Comparison of ENCODE assay signal across 11 mouse cellular contexts in the genomic region with DNA sequence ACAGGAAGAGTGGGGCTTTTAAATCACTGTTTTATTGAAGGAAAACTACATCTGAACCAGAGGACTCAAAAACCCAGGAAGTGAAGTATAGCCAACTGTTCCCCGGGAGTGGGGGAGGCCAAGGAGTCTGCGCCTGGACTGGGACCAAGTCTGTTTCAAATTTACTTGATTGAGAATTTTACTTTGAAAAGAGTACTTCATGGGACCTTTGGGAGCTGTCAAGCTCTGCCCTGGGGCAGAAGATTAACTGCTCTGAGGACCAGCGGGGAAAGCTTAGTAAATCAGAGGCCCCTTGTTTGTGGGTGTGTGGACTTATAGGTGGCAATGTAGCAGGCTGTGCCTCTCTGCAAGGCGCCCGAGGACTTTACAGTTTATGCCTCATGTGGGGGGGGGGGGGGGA. TPM values are rescaled to one million over a fixed set of nuclear protein-coding genes. Genes with fewer than 3 reads are reported as not detected.
DNase-seq lines count a peak whose midpoint lies in the region; ATAC-seq lines count a peak whose summit lies in the region.
"Had no signal": no experiment of that assay in that cellular context is flagged by ENCODE, and none has a peak within 500 bp of the region (broad histone marks: within the 10 kb centered on the region; RNA-seq: fewer than 3 reads in every experiment).

No protein-coding gene starts in this region.

- no peak overlapping the region for H3K9ac ChIP-seq in intestine, embryonic 14.5 days (ENCODE audit: low read length)
- no peak overlapping the region for H3K9ac ChIP-seq in intestine, embryonic 16.5 days (ENCODE audit: low read depth, low read length)
- H3K9ac ChIP-seq in embryonic facial prominence, embryonic 12.5 days: no peak overlapping the region
- H3K9ac ChIP-seq in neural tube, embryonic 11.5 days (ENCODE audit: low read length): no peak overlapping the region
- no peak overlapping the region for H3K9ac ChIP-seq in liver, embryonic 11.5 days (ENCODE audit: low read depth, low read length)
- H3K9ac ChIP-seq: liver, embryonic 15.5 days had no signal

- H3K27me3 ChIP-seq in intestine, embryonic 14.5 days (replicated peaks; ENCODE audit: control insufficient read depth, insufficient read depth, low read length): no peaks in the 10 kb centered on the region
- H3K27me3 ChIP-seq in intestine, embryonic 16.5 days (replicated peaks; ENCODE audit: control insufficient read depth, insufficient read depth, low read length): no peaks in the 10 kb centered on the region
- no peaks in the 10 kb centered on the region for H3K27me3 ChIP-seq in embryonic facial prominence, embryonic 12.5 days
- H3K27me3 ChIP-seq in neural tube, embryonic 11.5 days (ENCODE audit: control insufficient read depth, insufficient read depth, low read length): no peaks in the 10 kb centered on the region
- H3K27me3 ChIP-seq in liver, embryonic 11.5 days (replicated peaks; ENCODE audit: control insufficient read depth, insufficient read depth, low read length): no peaks in the 10 kb centered on the region
- H3K27me3 ChIP-seq: liver, embryonic 15.5 days had no signal

- H3K4me2 ChIP-seq in intestine, embryonic 14.5 days (ENCODE audit: low read length): no peak overlapping the region
- H3K4me2 ChIP-seq in intestine, embryonic 16.5 days (ENCODE audit: low read depth, low read length): no peak overlapping the region
- peak overlapping the region; percentile 14 for H3K4me2 ChIP-seq in embryonic facial prominence, embryonic 12.5 days (replicated peaks)
- no peak overlapping the region for H3K4me2 ChIP-seq in neural tube, embryonic 11.5 days (ENCODE audit: low read depth)
- no peak overlapping the region for H3K4me2 ChIP-seq in liver, embryonic 11.5 days
- H3K4me2 ChIP-seq: liver, embryonic 15.5 days had no signal

- no peak overlapping the region for H3K4me3 ChIP-seq in intestine, embryonic 14.5 days (ENCODE audit: low read depth, low read length)
- no peak overlapping the region for H3K4me3 ChIP-seq in intestine, embryonic 16.5 days (ENCODE audit: low read length)
- H3K4me3 ChIP-seq in embryonic facial prominence, embryonic 12.5 days: no peak overlapping the region
- H3K4me3 ChIP-seq in neural tube, embryonic 11.5 days (ENCODE audit: low read depth, low read length): no peak overlapping the region
- H3K4me3 ChIP-seq in liver, embryonic 11.5 days (ENCODE audit: low read depth, low read length): no peak overlapping the region
- H3K4me3 ChIP-seq: liver, embryonic 15.5 days had no signal

- H3K4me1 ChIP-seq in intestine, embryonic 14.5 days (replicated peaks; ENCODE audit: control insufficient read depth, insufficient read depth, low read length): 0 out of 2 replicates have a peak, but pooled peaks cover 6% of the 10 kb centered on the region
- peaks cover 6% of the 10 kb centered on the region for H3K4me1 ChIP-seq in intestine, embryonic 16.5 days (ENCODE audit: control insufficient read depth, insufficient read depth, low read length)
- H3K4me1 ChIP-seq in embryonic facial prominence, embryonic 12.5 days: peaks cover 21% of the 10 kb centered on the region
- H3K4me1 ChIP-seq in neural tube, embryonic 11.5 days (ENCODE audit: control insufficient read depth, insufficient read depth, low read length): peaks cover 5% of the 10 kb centered on the region; the same call in 1 of the 2 replicates
- no peaks in the 10 kb centered on the region for H3K4me1 ChIP-seq in liver, embryonic 11.5 days (replicated peaks; ENCODE audit: control insufficient read depth, insufficient read depth, low read length)
- H3K4me1 ChIP-seq: liver, embryonic 15.5 days had no signal

- peak; percentile 59 for DNase-seq in intestine, embryonic 14.5 days (ENCODE audit: low spot score)
- peak; percentile 16 for DNase-seq in kidney, adult 9 months
- peak; percentile 71 for DNase-seq in neural tube, embryonic 11.5 days (ENCODE audit: low spot score)
- DNase-seq in liver, embryonic 11.5 days (ENCODE audit: low spot score): no peak
- DNase-seq in urinary bladder, postnatal 25 days (ENCODE audit: low spot score): no peak
- DNase-seq in urinary bladder, postnatal 4 days (ENCODE audit: low spot score in 2 of 2): no peak
- DNase-seq: cerebellum, postnatal 10 days; gastrocnemius, postnatal 10 days had no signal

- H3K36me3 ChIP-seq in intestine, embryonic 14.5 days (ENCODE audit: control insufficient read depth, insufficient read depth, low read length): no peaks in the 10 kb centered on the region
- no peaks in the 10 kb centered on the region for H3K36me3 ChIP-seq in intestine, embryonic 16.5 days (ENCODE audit: control insufficient read depth, insufficient read depth, low read length)
- no peaks in the 10 kb centered on the region for H3K36me3 ChIP-seq in embryonic facial prominence, embryonic 12.5 days
- no peaks in the 10 kb centered on the region for H3K36me3 ChIP-seq in neural tube, embryonic 11.5 days (ENCODE audit: control insufficient read depth, insufficient read depth, low read length)
- H3K36me3 ChIP-seq in liver, embryonic 11.5 days (ENCODE audit: control insufficient read depth, insufficient read depth, low read length): no peaks in the 10 kb centered on the region
- H3K36me3 ChIP-seq: liver, embryonic 15.5 days had no signal

- ATAC-seq in intestine, embryonic 14.5 days (replicated peaks; ENCODE audit: low FRiP score, low TSS enrichment, low read depth): no peak
- ATAC-seq in intestine, embryonic 16.5 days: no peak
- no peak for ATAC-seq in embryonic facial prominence, embryonic 12.5 days (ENCODE audit: insufficient number of reproducible peaks, insufficient read depth, low FRiP score, low TSS enrichment)
- ATAC-seq in neural tube, embryonic 11.5 days (ENCODE audit: insufficient read depth, low FRiP score, low TSS enrichment): peak; percentile 94
- no peak for ATAC-seq in liver, embryonic 11.5 days (replicated peaks; ENCODE audit: low FRiP score)

- 27% methylated on average over 5 of the region's 5 CpGs for WGBS in intestine, embryonic 14.5 days
- WGBS in intestine, embryonic 16.5 days: 24% methylated on average over 5 of the region's 5 CpGs
- 19% methylated on average over 5 of the region's 5 CpGs for WGBS in embryonic facial prominence, embryonic 12.5 days
- 7% methylated on average over 5 of the region's 5 CpGs for WGBS in neural tube, embryonic 11.5 days
- WGBS in liver, embryonic 11.5 days: 56% methylated on average over 5 of the region's 5 CpGs

- no peak overlapping the region for H3K27ac ChIP-seq in intestine, embryonic 14.5 days (ENCODE audit: low read depth)
- H3K27ac ChIP-seq in intestine, embryonic 16.5 days (ENCODE audit: low read length): no peak overlapping the region
- 0 out of 2 replicates have a peak overlapping the region, but pooled peaks have one; percentile 50 for H3K27ac ChIP-seq in embryonic facial prominence, embryonic 12.5 days
- H3K27ac ChIP-seq in neural tube, embryonic 11.5 days (ENCODE audit: low read depth, low read length): no peak overlapping the region
- H3K27ac ChIP-seq in liver, embryonic 11.5 days (ENCODE audit: low read depth, low read length): no peak overlapping the region
- H3K27ac ChIP-seq: liver, embryonic 15.5 days had no signal

- H3K9me3 ChIP-seq in intestine, embryonic 14.5 days (ENCODE audit: control insufficient read depth, low read length): 0 out of 2 replicates have a peak, but pooled peaks cover 3% of the 10 kb centered on the region
- no peaks in the 10 kb centered on the region for H3K9me3 ChIP-seq in intestine, embryonic 16.5 days (ENCODE audit: control insufficient read depth, low read length)
- H3K9me3 ChIP-seq in embryonic facial prominence, embryonic 12.5 days: 0 out of 2 replicates have a peak, but pooled peaks cover 3% of the 10 kb centered on the region
- H3K9me3 ChIP-seq in neural tube, embryonic 11.5 days (ENCODE audit: control insufficient read depth, low read length): no peaks in the 10 kb centered on the region
- H3K9me3 ChIP-seq in liver, embryonic 11.5 days (ENCODE audit: control insufficient read depth, low read length): peaks cover 3% of the 10 kb centered on the region; the same call in 1 of the 2 replicates
- H3K9me3 ChIP-seq: liver, embryonic 15.5 days had no signal

RNA-seq across cellular contexts. Expression of gene Tanc1, which starts 49.1 kb away (rescaled TPM):
- polyA plus RNA-seq in intestine, embryonic 14.5 days (2014; fragmentation: Nextera tagmentation; extraction: Ambion mirVana): 24.8 and 25.0 TPM in 2 replicates
- 20.8 and 21.5 TPM in 2 replicates for polyA plus RNA-seq in intestine, embryonic 16.5 days (2015; fragmentation: Nextera tagmentation; extraction: Ambion mirVana)
- polyA plus RNA-seq in embryonic facial prominence, embryonic 12.5 days (2016; fragmentation: Nextera tagmentation; extraction: Ambion mirVana): 36.5 and 37.5 TPM in 2 replicates
- 14.4 and 18.0 TPM in 2 replicates for polyA plus RNA-seq in neural tube, embryonic 11.5 days (2014; fragmentation: Nextera tagmentation; extraction: Ambion mirVana)
- polyA plus RNA-seq in liver, embryonic 11.5 days (2014; fragmentation: Nextera tagmentation; extraction: Ambion mirVana): 11.8 and 12.5 TPM in 2 replicates

Comparison
In these comparisons a context has a peak if more than half of its experiments do, and no peak if none do; other contexts are left out.
1. DNase-seq: peak in intestine, embryonic 14.5 days (single experiment), kidney, adult 9 months (single experiment) and neural tube, embryonic 11.5 days (single experiment); none in liver, embryonic 11.5 days (single experiment), urinary bladder, postnatal 25 days (single experiment) and urinary bladder, postnatal 4 days (0 of 2).